Mouse (Mus musculus) ES-CJ7 (cell line): ENCODE results near the gene Prpf8.

Experiments
- DNase-seq: peaks from one replicate; pipeline ENCODE4 v3.0.0; 2011; ENCODE audit warnings: low read depth, low spot score

Prpf8 gene

GRCm38 (mm10) chr11:75459751-75460102 is 26.9 kb upstream of the Prpf8 start:
- no peak for DNase-seq

GRCm38 (mm10) chr11:75460103-75460843 is 26.3 kb upstream of the Prpf8 start:
- peak; percentile 97 for DNase-seq

GRCm38 (mm10) chr11:75460844-75461742 is 25.5 kb upstream of the Prpf8 start, which contains the start of gene Tlcd2:
Gene Tlcd2, plus strand, starts transcription at chr11:75461715.
- DNase-seq = peak; percentile 100

GRCm38 (mm10) chr11:75461743-75462252 is 24.8 kb upstream of the Prpf8 start:
- no peak for DNase-seq

DNA sequence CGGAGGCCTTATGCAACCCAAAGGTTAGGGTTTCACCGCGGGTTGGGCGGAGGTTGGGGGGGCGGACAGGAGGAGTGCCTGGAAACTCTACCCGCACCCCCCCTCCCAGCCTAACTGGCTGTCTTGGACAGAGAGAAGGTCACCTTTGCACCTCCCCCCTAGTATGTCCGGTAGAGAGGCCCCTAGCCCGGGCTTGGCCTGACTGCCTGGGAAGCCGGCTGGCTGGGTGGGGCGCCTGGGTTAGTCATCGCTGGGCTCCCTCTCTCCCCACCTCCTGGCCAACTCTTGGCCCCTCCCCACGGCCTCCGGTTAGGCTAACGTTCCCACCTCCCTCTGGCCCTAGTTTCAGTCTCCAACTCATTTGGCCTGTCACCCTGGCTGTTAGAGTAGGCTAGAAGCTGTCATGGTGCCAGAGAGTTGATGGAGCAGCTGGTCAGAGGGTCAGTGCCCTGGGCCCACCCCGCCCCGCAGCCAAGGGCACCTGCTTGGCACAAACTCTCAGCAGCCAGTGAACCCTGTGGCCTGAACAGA is 24.3 kb upstream of the Prpf8 start:
- peak; percentile 80 for DNase-seq

DNA sequence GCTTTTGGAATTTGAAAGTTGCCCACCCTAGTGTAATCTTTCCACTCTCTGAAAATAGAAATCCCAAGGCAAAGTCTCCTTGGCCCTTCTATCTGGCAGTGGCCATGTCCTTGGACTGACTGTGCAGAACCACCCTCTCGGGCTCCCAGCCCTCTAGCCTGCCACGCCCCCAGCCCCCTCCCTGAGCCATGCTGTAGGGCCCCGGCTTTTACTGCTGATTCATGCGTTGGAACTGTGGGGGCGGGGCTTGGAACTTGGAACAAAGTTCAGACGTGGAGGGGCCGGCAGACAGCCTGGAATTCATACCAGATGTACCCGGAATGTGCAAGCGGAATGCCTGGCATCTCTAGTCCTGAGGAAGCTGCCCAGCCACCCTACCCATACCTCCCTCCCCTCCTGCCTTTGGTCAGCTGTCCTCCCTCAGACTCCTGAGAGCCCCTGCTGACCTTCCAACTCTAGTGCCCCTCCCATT is 23.7 kb upstream of the Prpf8 start:
- peak; percentile 91 for DNase-seq

DNA sequence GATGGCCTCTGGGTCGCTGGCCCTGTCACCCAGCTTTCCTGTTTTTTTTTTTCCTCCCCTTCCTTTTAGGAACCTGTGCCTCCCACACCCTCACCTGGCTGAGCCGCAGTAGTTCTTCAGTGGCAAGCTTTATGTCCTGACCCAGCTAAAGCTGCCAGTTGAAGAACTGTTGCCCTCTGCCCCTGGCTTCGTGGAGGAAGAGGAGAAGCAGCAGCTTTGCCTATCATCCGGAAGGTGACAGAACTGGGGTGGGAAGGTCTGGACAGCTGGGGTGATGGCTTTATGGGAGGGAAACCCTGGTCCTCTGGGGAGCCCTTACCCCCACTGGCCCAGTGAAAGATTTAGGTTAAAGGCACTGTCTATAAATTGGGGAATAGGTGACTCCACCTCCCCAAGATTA is 23.0 kb upstream of the Prpf8 start:
- DNase-seq = no peak

DNA sequence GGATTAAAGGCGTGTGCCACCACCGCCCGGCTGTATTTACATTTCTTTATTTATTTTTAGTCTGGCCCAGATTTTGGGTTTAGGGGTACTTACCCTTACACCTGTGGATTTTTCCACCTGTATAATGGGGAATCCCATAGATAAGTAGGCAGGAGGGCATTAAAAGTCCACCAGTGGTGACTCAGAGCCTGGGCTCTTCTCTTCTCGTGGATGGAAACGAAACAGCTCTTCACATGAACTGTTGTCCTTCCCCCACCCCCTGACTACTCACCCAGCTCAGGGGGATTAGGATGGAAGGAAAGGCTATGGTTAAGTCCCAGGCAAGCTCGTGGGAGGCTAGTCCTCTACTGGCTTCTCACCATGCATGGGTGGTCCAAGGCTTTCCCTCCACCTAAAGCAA is 22.2 kb upstream of the Prpf8 start:
- DNase-seq = no peak

DNA sequence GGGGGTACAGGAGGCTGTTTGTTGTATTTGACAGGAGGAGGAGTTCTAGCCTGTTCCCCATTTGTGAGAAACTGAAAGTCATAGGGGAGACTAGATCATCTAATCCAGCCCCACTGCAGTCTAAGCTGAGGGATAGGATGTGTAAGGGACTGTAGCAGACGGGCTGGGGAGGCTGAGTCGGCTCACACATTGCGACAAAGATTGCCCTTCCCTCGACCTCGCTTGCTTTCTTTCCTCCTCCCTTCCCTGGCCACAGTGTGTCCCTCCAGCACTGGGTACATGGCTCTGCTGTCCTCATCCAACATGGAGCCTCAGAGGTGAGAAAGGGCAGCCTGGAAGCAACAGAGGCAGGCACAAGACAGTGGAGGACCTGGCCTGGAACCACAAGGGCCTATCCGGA is 21.6 kb upstream of the Prpf8 start:
- no peak for DNase-seq

- no peak for DNase-seq
Observed at GRCm38 (mm10) chr11:75466731-75467505, 19.7 kb upstream of the Prpf8 start.

- peak; percentile 77 for DNase-seq
Observed at GRCm38 (mm10) chr11:75467512-75468215, 19.0 kb upstream of the Prpf8 start.

GRCm38 (mm10) chr11:75468410-75468809 is 18.2 kb upstream of the Prpf8 start:
- no peak for DNase-seq

DNA sequence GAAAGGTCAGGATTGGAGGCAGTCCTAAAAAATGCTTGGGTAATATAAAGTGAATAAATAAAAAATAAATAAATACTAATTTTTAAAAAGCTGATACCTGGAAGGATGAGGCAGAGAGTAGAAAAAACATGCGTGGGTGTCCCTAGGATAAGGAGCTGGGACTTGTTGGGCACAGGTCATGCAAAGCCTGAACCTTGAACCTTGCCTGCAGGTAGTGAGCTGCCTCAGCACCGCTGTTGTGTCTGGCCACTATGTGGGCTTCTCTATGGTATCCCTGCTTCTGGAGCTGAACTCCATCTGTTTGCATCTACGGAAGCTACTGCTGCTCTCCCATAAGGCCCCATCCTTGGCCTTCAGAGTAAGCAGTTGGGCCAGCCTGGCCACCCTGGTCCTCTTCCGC is 17.4 kb upstream of the Prpf8 start:
- no peak for DNase-seq

DNA sequence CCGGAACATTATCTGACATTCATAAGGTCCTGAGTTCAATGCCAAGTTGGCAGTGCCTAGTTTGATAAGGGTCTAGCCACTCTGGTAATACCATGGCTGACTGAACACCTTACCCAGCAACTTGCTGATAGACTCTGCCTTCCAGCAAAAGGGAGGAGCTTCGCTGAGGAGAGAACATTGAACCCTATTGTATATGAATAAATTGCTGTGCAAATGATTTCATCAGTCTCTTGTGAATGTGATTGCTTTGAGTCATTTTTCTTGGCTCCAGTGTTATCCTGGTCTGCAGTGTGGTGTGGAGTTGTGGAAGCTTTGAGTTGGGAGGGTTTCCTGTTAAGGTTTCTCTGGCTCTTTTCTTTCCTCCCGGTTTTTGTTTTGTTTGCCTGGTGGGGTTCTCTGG is 15.9 kb upstream of the Prpf8 start:
- DNase-seq = no peak

- DNase-seq = no peak
Observed at GRCm38 (mm10) chr11:75472469-75473081, 14.0 kb upstream of the Prpf8 start.

GRCm38 (mm10) chr11:75473376-75473775 is 13.2 kb upstream of the Prpf8 start:
- peak; percentile 73 for DNase-seq

DNA sequence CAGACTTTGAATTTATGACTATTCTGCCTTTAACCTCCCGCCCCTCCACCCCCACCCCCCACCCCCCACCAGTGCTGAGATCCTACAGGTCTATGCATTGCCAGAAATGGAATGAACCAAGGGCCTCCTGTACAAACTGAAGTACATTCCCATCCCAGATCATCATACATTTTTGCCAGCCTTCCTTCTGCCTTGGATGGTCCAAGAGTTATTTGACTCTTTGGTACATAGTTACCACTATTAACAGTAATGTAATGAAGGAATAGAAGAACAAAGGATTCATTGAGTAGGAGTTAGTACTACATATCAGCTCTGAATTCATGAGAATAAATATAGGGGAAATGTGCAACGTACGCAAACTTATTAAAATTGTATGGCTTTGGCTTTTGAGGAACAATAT is 424 bp upstream of the Prpf8 start:
- DNase-seq = no peak

DNA sequence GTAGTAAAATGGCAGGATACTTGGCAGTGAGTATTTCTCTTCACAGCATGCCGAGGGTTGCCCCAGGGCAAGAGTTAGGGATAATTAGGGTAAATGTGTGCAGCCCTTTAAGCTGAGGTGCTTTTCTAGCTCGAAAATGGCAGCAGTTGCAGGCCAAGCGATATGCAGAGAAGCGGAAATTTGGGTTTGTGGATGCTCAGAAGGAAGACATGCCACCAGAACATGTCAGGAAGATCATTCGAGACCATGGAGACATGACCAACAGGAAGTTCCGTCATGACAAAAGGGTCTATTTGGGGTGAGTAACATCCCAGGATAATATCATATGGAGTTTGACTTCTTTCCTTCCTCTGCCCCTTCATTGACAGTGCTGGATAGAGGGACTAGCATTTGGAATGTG is 880 bp downstream of the Prpf8 start:
- DNase-seq = no peak

DNA sequence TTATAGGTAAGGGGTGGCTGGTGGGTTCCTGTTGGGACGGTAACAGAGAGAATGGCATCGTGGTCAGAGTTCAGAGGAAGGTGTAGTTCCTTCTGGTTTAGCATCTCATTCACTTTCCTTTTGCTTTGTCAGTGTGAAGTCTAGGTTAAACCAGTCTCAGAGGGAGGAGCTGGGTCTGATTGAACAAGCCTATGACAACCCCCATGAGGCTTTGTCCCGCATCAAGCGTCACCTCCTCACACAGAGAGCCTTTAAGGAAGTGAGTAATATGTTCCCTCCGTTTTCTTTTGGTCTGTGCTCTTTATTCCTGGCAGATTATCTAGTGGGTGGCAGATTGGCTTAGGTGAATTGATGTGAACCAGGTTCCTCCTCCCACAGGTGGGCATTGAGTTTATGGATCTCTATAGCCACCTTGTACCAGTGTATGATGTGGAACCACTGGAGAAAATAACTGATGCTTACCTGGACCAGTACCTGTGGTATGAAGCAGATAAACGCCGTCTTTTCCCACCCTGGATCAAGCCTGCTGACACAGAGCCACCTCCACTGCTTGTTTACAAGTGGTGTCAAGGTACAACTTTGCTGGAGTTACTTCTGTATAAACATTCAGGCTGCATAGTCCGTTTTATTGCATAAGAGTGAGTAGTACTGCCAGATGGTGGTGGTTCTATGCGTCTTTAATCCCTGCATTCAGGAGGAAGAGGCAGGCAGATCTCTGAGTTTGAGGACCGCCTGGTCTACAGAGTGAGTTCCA is 7.9 kb downstream of the Prpf8 start:
- no peak for DNase-seq

GRCm38 (mm10) chr11:75498126-75498525 is 11.5 kb downstream of the Prpf8 start:
- no peak for DNase-seq
